Mouse (Mus musculus): ENCODE measurements around the gene Nrxn2. TPM values are rescaled to one million over a fixed set of nuclear protein-coding genes. Genes with fewer than 3 reads are reported as not detected.

The Nrxn2 gene
- polyA plus RNA-seq, 1 experiment from 2014 or later = 0.50 TPM

DNA sequence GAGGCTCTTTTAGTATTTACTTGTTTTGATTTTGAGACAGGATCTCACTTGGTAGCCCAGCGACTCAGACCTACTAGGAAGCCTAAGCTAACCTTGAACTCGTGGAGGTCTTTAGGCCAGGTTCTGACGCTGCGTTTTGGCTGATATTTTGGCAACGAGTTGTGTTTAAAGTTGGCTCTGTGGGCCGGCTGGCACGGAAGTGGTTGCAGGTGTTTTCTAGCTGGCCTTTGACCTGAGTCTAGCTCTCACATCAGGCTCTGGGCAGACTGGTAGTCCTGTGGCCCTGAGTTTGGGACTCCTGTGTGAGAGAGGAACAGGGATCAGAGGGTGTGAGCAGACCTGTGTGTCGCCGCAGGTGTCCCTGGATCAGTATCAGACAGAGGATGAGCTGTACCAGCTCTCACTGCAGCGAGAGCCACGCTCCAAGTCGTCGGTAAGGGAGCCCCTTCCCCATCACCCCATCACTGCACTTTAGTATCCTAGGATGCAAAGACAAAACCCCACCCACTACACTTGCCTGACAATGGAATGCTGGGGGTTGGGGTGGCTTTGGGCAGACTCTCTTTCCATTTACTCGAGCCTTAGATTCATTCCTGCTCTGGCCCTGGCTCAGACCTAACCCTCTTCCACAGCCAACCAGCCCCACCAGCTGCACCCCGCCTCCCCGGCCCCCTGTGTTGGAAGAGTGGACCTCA is 10.6 kb upstream of the Nrxn2 start:
- Histone ChIP-seq H3K4me1 (ENCODE audit: control insufficient read depth, low read depth, low read length) (no peaks in the 10 kb centered on the region), H3K36me3 (ENCODE audit: control insufficient read depth, insufficient read depth) (no peaks in the 10 kb centered on the region), H3K4me3 (ENCODE audit: low read depth, low read length) (no peak overlapping the region), H3K27me3 (ENCODE audit: control insufficient read depth, insufficient read depth, low read depth, low read length) (no peaks in the 10 kb centered on the region), H3K9me3 (replicated peaks; ENCODE audit: control insufficient read depth, low read length) (no peaks in the 10 kb centered on the region), H3K9ac (ENCODE audit: low read depth, low read length) (no peak overlapping the region), H3K27ac (ENCODE audit: low read length) (no peak overlapping the region), H3K4me2 (ENCODE audit: low read depth, low read length) (no peak overlapping the region)
- WGBS (ENCODE audit: insufficient replicate concordance) = 68% methylated on average over 16 of the region's 16 CpGs
- no peak for ATAC-seq (ENCODE audit: low read depth)

DNA sequence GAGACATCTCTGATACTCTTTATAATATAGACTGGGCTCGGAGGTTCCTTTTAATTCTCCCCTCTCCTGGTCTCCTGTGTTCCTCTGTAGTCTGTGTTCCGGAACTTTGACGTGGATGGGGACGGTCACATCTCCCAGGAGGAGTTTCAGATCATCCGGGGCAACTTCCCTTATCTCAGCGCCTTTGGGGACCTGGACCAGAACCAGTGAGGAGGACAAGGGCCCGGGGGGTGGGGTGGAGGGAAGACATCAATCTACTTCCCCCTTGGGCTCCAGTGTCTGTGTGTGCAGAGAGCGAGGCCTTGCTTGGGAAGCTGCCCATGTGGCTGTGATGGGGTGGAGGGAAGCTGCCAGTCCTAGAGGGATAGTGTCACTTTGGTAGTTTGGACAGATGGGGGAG is 9.8 kb upstream of the Nrxn2 start:
- H3K27me3 ChIP-seq (ENCODE audit: control insufficient read depth, insufficient read depth, low read depth, low read length) = no peaks in the 10 kb centered on the region
- H3K9ac ChIP-seq (ENCODE audit: low read depth, low read length) = no peak overlapping the region
- no peak overlapping the region for H3K4me2 ChIP-seq (ENCODE audit: low read depth, low read length)
- no peaks in the 10 kb centered on the region for H3K4me1 ChIP-seq (ENCODE audit: control insufficient read depth, low read depth, low read length)
- 0 out of 2 replicates have a peak, but pooled peaks have one; percentile 9 for ATAC-seq (ENCODE audit: low read depth)
- H3K9me3 ChIP-seq (replicated peaks; ENCODE audit: control insufficient read depth, low read length) = no peaks in the 10 kb centered on the region
- no peak overlapping the region for H3K27ac ChIP-seq (ENCODE audit: low read length)
- H3K4me3 ChIP-seq (ENCODE audit: low read depth, low read length) = no peak overlapping the region
- WGBS (ENCODE audit: insufficient replicate concordance) = 62% methylated on average over 8 of the region's 8 CpGs
- no peaks in the 10 kb centered on the region for H3K36me3 ChIP-seq (ENCODE audit: control insufficient read depth, insufficient read depth)

DNA sequence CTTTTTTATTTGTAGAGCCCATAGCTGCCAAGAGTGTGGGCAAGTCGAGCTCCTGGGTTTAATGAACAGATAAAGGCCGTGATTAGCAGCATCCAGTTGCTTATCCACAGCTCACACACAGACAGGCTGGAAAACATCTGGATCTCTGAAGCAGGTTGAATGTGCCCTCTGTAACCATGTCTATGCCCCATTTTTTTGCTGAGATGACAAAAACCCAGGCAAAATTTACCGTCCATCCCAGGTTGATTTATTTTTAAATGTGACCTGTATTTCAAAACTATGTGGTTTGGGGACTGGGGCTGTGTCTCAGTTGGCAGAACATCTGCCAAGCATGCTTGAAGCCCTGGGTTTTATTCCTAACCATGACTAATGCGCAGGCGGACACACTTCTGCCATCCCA is 9.4 kb upstream of the Nrxn2 start:
- Histone ChIP-seq H3K27me3 (ENCODE audit: control insufficient read depth, insufficient read depth, low read depth, low read length) (no peaks in the 10 kb centered on the region), H3K36me3 (ENCODE audit: control insufficient read depth, insufficient read depth) (no peaks in the 10 kb centered on the region), H3K4me3 (ENCODE audit: low read depth, low read length) (no peak overlapping the region), H3K4me1 (ENCODE audit: control insufficient read depth, low read depth, low read length) (no peaks in the 10 kb centered on the region), H3K9ac (ENCODE audit: low read depth, low read length) (no peak overlapping the region), H3K9me3 (replicated peaks; ENCODE audit: control insufficient read depth, low read length) (no peaks in the 10 kb centered on the region), H3K27ac (ENCODE audit: low read length) (no peak overlapping the region), H3K4me2 (ENCODE audit: low read depth, low read length) (no peak overlapping the region)
- ATAC-seq (ENCODE audit: low read depth) = no peak
- 58% methylated on average over 5 of the region's 5 CpGs for WGBS (ENCODE audit: insufficient replicate concordance)

DNA sequence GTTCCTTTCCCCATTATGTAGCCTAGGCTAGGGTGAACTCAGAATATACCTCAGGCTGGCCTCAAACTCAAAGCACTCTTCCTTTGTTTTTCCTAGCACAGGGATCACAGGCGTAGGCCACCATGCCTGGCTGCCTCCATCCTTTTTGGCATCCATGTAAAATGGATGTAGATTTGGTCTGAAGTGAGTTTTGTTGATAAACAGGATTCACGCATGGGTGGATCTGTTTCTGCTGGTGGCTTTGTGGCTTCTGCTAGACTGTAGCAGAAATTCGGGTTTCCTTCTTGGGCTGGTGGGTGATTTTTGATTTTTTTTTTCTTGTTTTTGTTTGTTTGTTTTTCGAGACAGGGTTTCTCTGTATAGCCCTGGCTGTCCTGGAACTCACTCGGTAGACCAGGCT is 8.6 kb upstream of the Nrxn2 start:
- no peaks in the 10 kb centered on the region for H3K36me3 ChIP-seq (ENCODE audit: control insufficient read depth, insufficient read depth)
- ATAC-seq (ENCODE audit: low read depth) = no peak
- no peaks in the 10 kb centered on the region for H3K4me1 ChIP-seq (ENCODE audit: control insufficient read depth, low read depth, low read length)
- H3K9ac ChIP-seq (ENCODE audit: low read depth, low read length) = no peak overlapping the region
- no peaks in the 10 kb centered on the region for H3K9me3 ChIP-seq (replicated peaks; ENCODE audit: control insufficient read depth, low read length)
- WGBS (ENCODE audit: insufficient replicate concordance) = 51% methylated on average over 5 of the region's 5 CpGs
- no peak overlapping the region for H3K27ac ChIP-seq (ENCODE audit: low read length)
- H3K4me2 ChIP-seq (ENCODE audit: low read depth, low read length) = no peak overlapping the region
- no peak overlapping the region for H3K4me3 ChIP-seq (ENCODE audit: low read depth, low read length)
- H3K27me3 ChIP-seq (ENCODE audit: control insufficient read depth, insufficient read depth, low read depth, low read length) = no peaks in the 10 kb centered on the region

GRCm38 (mm10) chr19:6412798-6413197 is 5.7 kb upstream of the Nrxn2 start:
- Histone ChIP-seq H3K9me3 (replicated peaks; ENCODE audit: control insufficient read depth, low read length) (no peaks in the 10 kb centered on the region), H3K27ac (ENCODE audit: low read length) (no peak overlapping the region), H3K9ac (ENCODE audit: low read depth, low read length) (no peak overlapping the region), H3K36me3 (ENCODE audit: control insufficient read depth, insufficient read depth) (no peaks in the 10 kb centered on the region), H3K27me3 (ENCODE audit: control insufficient read depth, insufficient read depth, low read depth, low read length) (peaks cover 7% of the 10 kb centered on the region; the same call in 1 of the 2 replicates), H3K4me3 (ENCODE audit: low read depth, low read length) (no peak overlapping the region), H3K4me1 (ENCODE audit: control insufficient read depth, low read depth, low read length) (no peaks in the 10 kb centered on the region; the same call in 1 of the 2 replicates), H3K4me2 (ENCODE audit: low read depth, low read length) (no peak overlapping the region)
- 66% methylated on average over 14 of the region's 14 CpGs for WGBS (ENCODE audit: insufficient replicate concordance)
- ATAC-seq (ENCODE audit: low read depth) = no peak

DNA sequence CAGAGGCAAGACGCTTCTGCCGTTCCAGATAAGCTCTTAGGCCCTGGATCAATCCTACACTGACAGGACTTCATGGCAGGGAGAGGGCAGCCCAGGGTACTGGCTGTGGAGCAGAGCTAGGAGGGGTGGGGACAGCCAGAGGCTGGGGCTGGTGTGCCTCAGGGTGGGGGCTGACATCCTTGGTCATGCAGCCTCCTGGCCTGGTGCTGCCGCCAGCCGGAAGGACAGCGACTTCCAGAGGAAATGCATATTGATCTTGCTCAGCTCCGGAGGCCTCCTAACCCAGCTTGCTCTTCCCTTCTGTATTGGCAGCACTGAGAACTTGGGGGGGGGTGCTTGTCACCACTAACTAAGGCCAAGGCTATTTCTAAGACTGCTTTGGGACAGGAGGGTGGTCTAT is 3.1 kb upstream of the Nrxn2 start:
- no peaks in the 10 kb centered on the region for H3K9me3 ChIP-seq (replicated peaks; ENCODE audit: control insufficient read depth, low read length)
- H3K4me2 ChIP-seq (ENCODE audit: low read depth, low read length) = no peak overlapping the region
- peaks cover 4% of the 10 kb centered on the region for H3K4me1 ChIP-seq (ENCODE audit: control insufficient read depth, low read depth, low read length)
- H3K27ac ChIP-seq (ENCODE audit: low read length) = no peak overlapping the region
- H3K27me3 ChIP-seq (ENCODE audit: control insufficient read depth, insufficient read depth, low read depth, low read length) = peaks cover 30% of the 10 kb centered on the region
- H3K4me3 ChIP-seq (ENCODE audit: low read depth, low read length) = no peak overlapping the region
- 14% methylated on average over 6 of the region's 6 CpGs for WGBS (ENCODE audit: insufficient replicate concordance)
- no peak overlapping the region for H3K9ac ChIP-seq (ENCODE audit: low read depth, low read length)
- peak; percentile 40; the same call in 1 of the 2 replicates for ATAC-seq (ENCODE audit: low read depth)
- H3K36me3 ChIP-seq (ENCODE audit: control insufficient read depth, insufficient read depth) = no peaks in the 10 kb centered on the region

DNA sequence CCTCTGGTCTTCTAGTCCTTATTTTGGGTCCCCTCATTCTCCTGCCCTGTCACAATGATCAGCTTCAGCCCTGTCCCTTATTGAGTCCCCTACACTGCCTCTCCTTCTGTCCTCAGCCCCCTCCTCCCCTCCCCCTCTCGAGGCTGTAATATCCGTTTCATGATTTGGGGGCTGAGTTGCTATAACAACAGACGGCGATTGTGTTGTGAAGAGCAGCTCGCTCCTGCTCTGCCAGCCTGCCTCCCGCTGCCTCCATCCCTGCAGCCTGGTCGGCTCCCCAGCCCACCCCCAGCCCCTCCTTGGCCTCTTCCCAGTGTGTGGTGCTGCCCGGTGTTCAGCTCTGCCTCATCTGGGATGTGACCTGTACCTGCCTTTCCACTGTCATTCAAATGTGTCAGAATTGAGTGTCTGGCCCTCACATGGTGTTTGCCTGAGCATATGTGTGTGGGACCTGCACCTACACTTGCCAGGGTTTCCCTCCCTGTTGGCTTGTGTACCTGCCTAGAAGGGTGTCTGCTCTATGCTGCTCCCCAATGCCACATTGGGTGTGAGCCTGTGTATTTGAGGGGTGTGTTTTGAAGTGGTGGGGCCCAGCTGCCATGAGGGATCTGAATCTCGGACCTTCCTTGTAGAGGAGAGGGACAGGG is 2.3 kb upstream of the Nrxn2 start:
- H3K4me2 ChIP-seq (ENCODE audit: low read depth, low read length) = no peak overlapping the region
- no peaks in the 10 kb centered on the region for H3K36me3 ChIP-seq (ENCODE audit: control insufficient read depth, insufficient read depth)
- no peaks in the 10 kb centered on the region for H3K9me3 ChIP-seq (replicated peaks; ENCODE audit: control insufficient read depth, low read length)
- peaks cover 37% of the 10 kb centered on the region for H3K27me3 ChIP-seq (ENCODE audit: control insufficient read depth, insufficient read depth, low read depth, low read length)
- H3K27ac ChIP-seq (ENCODE audit: low read length) = no peak overlapping the region
- H3K4me1 ChIP-seq (ENCODE audit: control insufficient read depth, low read depth, low read length) = peaks cover 4% of the 10 kb centered on the region
- no peak overlapping the region for H3K4me3 ChIP-seq (ENCODE audit: low read depth, low read length)
- ATAC-seq (ENCODE audit: low read depth) = no peak
- H3K9ac ChIP-seq (ENCODE audit: low read depth, low read length) = no peak overlapping the region
- 14% methylated on average over 9 of the region's 9 CpGs for WGBS (ENCODE audit: insufficient replicate concordance)

DNA sequence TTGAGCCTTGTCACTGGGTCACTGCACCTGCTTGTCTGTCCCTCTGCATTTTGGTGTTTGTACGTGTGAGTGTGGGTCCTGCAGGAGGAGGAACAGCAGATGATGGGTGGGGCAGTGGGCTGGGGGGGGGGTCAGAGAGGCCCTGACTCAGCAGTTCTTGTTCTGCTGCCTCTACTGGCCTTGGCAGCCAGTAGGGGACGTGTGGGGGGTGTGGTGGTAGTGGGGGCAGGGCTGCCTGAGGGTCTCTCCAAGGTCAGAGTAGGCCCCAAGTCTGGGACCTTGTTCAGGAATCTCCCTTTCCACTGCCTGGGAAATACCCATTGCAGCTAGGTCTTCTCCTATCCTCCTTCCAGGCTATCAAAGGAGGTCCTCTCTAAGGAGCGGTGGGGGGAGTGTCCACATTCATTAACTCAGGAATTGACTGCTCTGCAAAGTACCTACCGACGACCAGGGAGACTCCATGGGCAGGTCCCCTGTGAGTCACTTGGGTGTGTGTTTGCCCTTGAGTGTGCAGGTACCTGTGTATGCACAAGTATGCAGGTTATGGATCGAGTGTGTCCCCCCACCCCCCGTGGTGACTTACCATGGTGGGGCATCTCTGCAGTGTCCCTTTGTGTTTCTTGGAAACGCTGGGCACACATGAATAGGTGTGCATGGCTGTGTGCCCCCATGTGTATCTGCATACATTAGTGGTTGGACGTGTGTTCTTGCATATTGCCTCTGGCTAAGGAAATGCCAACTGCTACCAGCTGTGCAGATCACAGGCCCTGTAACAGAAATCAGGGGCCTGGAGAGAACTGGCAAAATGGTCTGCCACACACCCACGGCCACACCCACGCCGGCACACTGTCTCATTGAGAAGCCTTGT is 1.4 kb upstream of the Nrxn2 start:
- H3K4me2 ChIP-seq (ENCODE audit: low read depth, low read length) = no peak overlapping the region
- H3K27me3 ChIP-seq (ENCODE audit: control insufficient read depth, insufficient read depth, low read depth, low read length) = peaks cover 41% of the 10 kb centered on the region
- H3K4me1 ChIP-seq (ENCODE audit: control insufficient read depth, low read depth, low read length) = peaks cover 4% of the 10 kb centered on the region
- H3K4me3 ChIP-seq (ENCODE audit: low read depth, low read length) = no peak overlapping the region
- no peak overlapping the region for H3K27ac ChIP-seq (ENCODE audit: low read length)
- 46% methylated on average over 12 of the region's 12 CpGs for WGBS (ENCODE audit: insufficient replicate concordance)
- no peaks in the 10 kb centered on the region for H3K36me3 ChIP-seq (ENCODE audit: control insufficient read depth, insufficient read depth)
- no peaks in the 10 kb centered on the region for H3K9me3 ChIP-seq (replicated peaks; ENCODE audit: control insufficient read depth, low read length)
- no peak for ATAC-seq (ENCODE audit: low read depth)
- no peak overlapping the region for H3K9ac ChIP-seq (ENCODE audit: low read depth, low read length)

All from liver, embryonic 16.5 days (tissue).